Mouse (Mus musculus) midbrain, embryonic 16.5 days (tissue): Measurements from ENCODE around the gene Krt4. TPM values are rescaled to one million over a fixed set of nuclear protein-coding genes. Genes with fewer than 3 reads are reported as not detected.

Source experiments
- ATAC-seq: fragments of 200-750 bp; cut with Nextera tagmentation; 2 replicates; pipeline ENCODE4 v1.8.0; 2017; ENCODE audit warnings: moderate TSS enrichment
- H3K27ac ChIP-seq: fragments of 300-500 bp; sonication (generic); 2 replicates; pipeline ENCODE4 v1.5.1; 2014; ENCODE audit warnings: mild to moderate bottlenecking, low read length, mixed read lengths
- H3K27me3 ChIP-seq: fragments of 300-500 bp; sonication (generic); 2 replicates; pipeline ENCODE4 v1.6.1; 2014; ENCODE audit warnings: low read depth, low read length, mixed read lengths; ENCODE audit not compliant: control insufficient read depth, insufficient read depth
- H3K36me3 ChIP-seq: fragments of 300-500 bp; sonication (generic); 2 replicates; pipeline ENCODE4 v1.6.1; 2014; ENCODE audit warnings: mild to moderate bottlenecking, low read length, moderate library complexity, mixed read lengths; ENCODE audit not compliant: control insufficient read depth, insufficient read depth
- H3K4me1 ChIP-seq: fragments of 300-500 bp; sonication (generic); 2 replicates; pipeline ENCODE4 v1.6.1; 2014; ENCODE audit warnings: mild to moderate bottlenecking, low read length, mixed read lengths; ENCODE audit not compliant: control insufficient read depth, insufficient read depth
- H3K4me2 ChIP-seq: fragments of 300-500 bp; sonication (generic); 2 replicates; pipeline ENCODE4 v1.6.1; 2014; ENCODE audit warnings: mild to moderate bottlenecking, low read length, mixed read lengths
- H3K4me3 ChIP-seq: fragments of 300-500 bp; sonication (generic); 2 replicates; pipeline ENCODE4 v1.5.1; 2014; ENCODE audit warnings: low read depth, mild to moderate bottlenecking, low read length, moderate library complexity, mixed read lengths
- H3K9ac ChIP-seq: fragments of 300-500 bp; sonication (generic); 2 replicates; pipeline ENCODE4 v1.6.1; 2014; ENCODE audit warnings: low read depth, low read length, mixed read lengths
- H3K9me3 ChIP-seq: fragments of 300-500 bp; sonication (generic); replicated peaks from 2 replicates; pipeline ENCODE4 v1.6.1; 2014; ENCODE audit warnings: mild to moderate bottlenecking, low read length, mixed read lengths; ENCODE audit not compliant: control insufficient read depth, poor library complexity, severe bottlenecking
- WGBS: fragments of 180-500 bp; shearing (Covaris S2); extraction: QIAGEN DNeasy Blood & Tissue Kit; methylation state at CpG from one replicate; pipeline ENCODE4 v1.1.7; 2014; 5-methylcytosine and 5-hydroxymethylcytosine counted together
- polyA plus RNA-seq: library from polyadenylated mRNA; unstranded; fragments of >200 nt; fragmentation: Nextera tagmentation; extraction: Ambion mirVana; gene quantifications from 2 replicates; pipeline ENCODE4 v1.2.1, GENCODE M21; 2015

The Krt4 gene
- polyA plus RNA-seq, 1 experiment from 2014 or later, result not detected

DNA sequence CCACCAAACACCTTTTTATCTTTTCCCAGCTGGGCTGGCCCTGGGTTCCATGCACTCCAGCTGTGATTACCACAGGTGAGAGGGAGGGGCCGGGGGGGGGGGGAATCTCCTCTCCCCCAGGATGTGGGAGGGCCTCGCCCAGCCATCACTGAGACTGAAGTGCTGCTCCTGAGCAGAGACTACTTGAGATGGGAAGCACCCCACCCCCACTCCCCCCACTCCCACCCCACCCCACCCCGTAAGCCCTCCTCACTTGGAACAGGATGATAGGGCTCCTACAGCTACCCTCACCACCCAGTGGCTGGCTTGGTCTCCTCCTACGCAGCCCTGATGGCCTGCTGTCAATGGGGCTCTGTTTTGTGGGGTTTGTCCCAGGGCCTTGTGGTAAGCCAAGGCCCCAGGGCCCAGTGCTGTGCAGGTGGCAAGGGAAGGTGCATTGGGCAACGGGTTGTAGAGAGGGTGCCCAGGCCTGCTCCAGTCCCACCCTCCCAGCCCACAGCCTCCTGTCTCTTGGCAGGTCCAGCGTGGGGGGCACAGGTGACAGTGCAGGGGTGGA, 15.8 kb upstream of the Krt4 start, which contains the start of gene Krt79:
Krt79 (minus strand) TSS at position 51 of the 556 bp plus-strand sequence.
- H3K27ac ChIP-seq, result no peak within 1 kb of the TSS
- no peak within 1 kb of the TSS for H3K9ac ChIP-seq
- H3K4me1 ChIP-seq, result no peaks in the 10 kb centered on the region
- no peaks in the 10 kb centered on the region for H3K36me3 ChIP-seq
- no peak within 1 kb of the TSS for H3K4me3 ChIP-seq
- no peak within 1 kb of the TSS for H3K4me2 ChIP-seq
- H3K27me3 ChIP-seq, result no peaks in the 10 kb centered on the region
- no peak for ATAC-seq
- no peaks in the 10 kb centered on the region for H3K9me3 ChIP-seq
- WGBS, result 62% methylated on average over 6 of the region's 6 CpGs

DNA sequence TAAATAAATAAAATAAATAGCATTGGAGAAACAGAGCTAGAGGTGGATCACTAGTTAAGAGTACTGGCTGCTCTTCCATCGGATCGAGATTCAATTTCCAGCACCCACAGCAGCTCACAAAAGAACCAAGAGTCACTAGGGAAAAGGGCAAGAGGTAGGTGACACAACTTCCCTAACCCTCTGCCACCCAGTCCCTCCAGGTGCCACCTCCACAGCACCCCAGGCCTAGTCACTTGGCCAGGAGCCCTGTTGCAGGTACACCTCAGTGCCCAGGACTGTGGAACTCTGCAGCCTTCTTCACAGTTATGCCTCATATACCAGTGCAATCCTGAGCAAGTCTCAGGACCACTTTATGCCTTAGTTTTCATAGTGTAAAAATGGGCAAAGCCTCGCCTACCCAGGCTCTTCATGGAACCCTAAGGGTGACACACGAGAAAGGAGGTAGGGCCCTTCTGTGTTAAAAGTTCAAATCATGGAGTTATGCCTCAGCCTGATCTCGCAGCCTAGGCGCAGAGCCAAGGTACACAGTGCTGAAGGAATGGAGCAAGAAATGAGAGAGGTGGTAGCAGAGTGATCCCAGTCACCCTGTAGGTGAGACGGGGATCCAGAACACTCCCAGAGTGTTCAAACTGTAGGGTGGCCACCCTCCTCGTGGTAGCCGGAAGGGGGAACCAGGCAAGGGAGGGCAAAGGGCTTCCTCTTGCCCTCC, 14.2 kb upstream of the Krt4 start:
- no peak for ATAC-seq
- Histone ChIP-seq H3K27ac (no peak overlapping the region), H3K9me3 (no peaks in the 10 kb centered on the region), H3K4me2 (no peak overlapping the region), H3K27me3 (no peaks in the 10 kb centered on the region), H3K36me3 (no peaks in the 10 kb centered on the region), H3K4me1 (no peaks in the 10 kb centered on the region), H3K9ac (no peak overlapping the region), H3K4me3 (no peak overlapping the region)
- 84% methylated on average over 9 of the region's 9 CpGs for WGBS

DNA sequence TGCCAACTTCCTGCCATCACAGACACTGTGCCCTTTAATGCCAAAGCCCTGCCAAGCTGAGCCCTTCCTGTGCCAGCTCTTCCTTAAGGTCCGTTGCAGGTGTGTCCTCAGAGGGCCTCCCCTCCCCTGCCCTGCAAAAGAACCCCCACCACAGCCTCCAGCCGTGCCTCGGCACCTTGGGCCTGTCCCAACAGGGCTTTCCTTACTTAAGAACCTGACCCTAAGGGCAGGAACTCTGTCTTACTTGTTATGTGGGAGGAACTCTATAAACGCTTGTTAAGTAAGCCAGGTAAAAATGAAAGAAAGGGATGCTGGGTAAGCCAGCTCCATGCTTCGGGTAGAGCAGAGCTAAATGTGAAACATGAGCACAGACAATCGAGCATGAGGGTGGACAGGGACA, 8.5 kb upstream of the Krt4 start:
- H3K9ac ChIP-seq, result no peak overlapping the region

DNA sequence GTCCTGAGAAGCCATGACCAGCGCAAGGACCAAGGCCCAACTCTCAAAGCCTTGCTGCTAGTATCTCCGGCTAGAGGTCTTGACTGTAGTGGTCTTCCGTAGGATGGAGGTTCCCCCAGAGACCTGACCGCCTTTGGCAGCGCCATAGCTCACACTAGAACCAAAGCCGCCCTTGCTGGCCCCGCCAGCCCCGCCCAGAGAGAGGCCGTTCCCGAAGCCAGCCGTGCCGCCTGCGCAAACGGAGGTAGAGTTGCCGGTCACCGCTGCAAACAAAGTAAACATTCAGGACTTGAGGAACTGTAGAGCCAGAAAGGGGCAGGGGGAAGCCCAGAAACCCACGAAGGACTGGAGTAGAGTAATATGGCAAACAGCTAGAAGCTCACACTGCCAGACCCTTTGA, 5.1 kb upstream of the Krt4 start:
- H3K36me3 ChIP-seq, result no peaks in the 10 kb centered on the region
- H3K4me3 ChIP-seq, result no peak overlapping the region
- no peak for ATAC-seq
- peaks cover 3% of the 10 kb centered on the region; the same call in 1 of the 2 replicates for H3K27me3 ChIP-seq
- H3K4me1 ChIP-seq, result peaks cover 4% of the 10 kb centered on the region; the same call in 1 of the 2 replicates
- H3K27ac ChIP-seq, result no peak overlapping the region
- H3K9me3 ChIP-seq, result no peaks in the 10 kb centered on the region
- WGBS, result 8% methylated on average over 17 of the region's 17 CpGs
- no peak overlapping the region for H3K9ac ChIP-seq
- H3K4me2 ChIP-seq, result peak overlapping the region; percentile 41

More for the DNA sequence above, 8.5 kb upstream of the Krt4 start:
- WGBS, result 87% methylated on average over 6 of the region's 6 CpGs
- H3K36me3 ChIP-seq, result no peaks in the 10 kb centered on the region
- no peaks in the 10 kb centered on the region for H3K9me3 ChIP-seq
- H3K4me2 ChIP-seq, result no peak overlapping the region
- H3K27ac ChIP-seq, result no peak overlapping the region
- H3K4me3 ChIP-seq, result no peak overlapping the region
- peaks cover 4% of the 10 kb centered on the region; the same call in 1 of the 2 replicates for H3K4me1 ChIP-seq
- peaks cover 3% of the 10 kb centered on the region; the same call in 1 of the 2 replicates for H3K27me3 ChIP-seq
- no peak for ATAC-seq

DNA sequence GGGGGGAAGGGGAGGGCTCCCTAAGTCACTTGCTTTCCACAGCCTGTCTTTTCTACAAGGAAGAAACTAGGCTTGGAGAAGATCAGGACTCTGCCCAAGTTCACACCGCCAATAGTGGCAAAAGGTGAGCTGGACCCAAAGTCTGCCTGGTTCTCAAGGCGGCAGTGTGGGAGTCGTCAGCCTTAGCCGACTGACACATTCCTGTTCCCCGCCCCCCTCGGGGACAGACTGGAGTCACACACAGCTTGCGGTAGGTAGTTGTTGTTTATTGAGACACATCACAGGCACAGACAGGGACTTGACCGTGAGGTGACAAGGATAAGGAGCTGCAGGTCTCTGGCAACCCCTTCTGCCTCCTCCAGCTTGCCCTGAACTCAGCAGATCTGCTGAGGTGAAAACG, 4.6 kb upstream of the Krt4 start:
- no peaks in the 10 kb centered on the region for H3K9me3 ChIP-seq
- 26% methylated on average over 9 of the region's 9 CpGs for WGBS

DNA sequence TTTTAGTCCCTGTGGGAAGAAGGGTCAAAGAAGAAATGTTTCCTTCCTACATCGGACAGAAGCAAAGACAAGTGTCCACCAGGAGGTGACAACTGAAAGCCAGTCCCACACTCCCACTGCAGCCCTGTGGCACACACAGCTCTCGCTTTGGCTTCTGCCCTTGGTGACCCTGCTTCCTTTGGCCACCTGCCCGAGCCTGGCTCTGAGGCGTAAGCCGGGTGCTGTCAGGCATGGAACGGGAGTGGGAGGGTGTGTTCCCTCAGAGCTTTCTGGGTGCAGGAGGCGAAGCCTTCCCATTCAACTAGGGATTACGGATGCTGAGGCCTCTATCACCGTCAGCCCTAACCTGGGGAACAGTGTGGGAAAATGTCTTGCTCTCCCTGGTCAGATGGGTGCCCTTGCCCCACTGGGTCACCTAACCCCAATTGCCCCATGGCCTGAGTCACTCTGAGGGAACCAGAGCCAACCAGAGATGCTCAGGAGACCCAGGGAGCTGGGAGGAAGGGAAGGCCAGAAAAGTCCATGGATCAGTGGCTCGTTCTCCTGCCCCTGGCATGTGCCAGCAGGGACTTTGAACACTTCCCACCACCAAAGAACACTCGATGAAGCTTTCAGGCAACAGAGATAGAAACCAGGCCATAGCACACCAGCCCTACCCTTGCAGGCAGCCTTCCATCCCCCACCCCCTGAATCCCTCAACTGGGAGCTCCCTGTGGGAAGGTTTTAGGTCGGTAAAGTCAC, 3.0 kb upstream of the Krt4 start:
- Histone ChIP-seq H3K27ac (no peak overlapping the region), H3K36me3 (no peaks in the 10 kb centered on the region), H3K9ac (no peak overlapping the region), H3K4me2 (no peak overlapping the region), H3K4me3 (no peak overlapping the region), H3K27me3 (peaks cover 3% of the 10 kb centered on the region; the same call in 1 of the 2 replicates), H3K4me1 (peaks cover 4% of the 10 kb centered on the region; the same call in 1 of the 2 replicates), H3K9me3 (no peaks in the 10 kb centered on the region)
- WGBS, result 55% methylated on average over 12 of the region's 12 CpGs
- ATAC-seq, result no peak

More for the DNA sequence above, 4.6 kb upstream of the Krt4 start:
- no peak overlapping the region for H3K4me3 ChIP-seq
- no peaks in the 10 kb centered on the region for H3K36me3 ChIP-seq
- peaks cover 4% of the 10 kb centered on the region; the same call in 1 of the 2 replicates for H3K4me1 ChIP-seq
- H3K27ac ChIP-seq, result no peak overlapping the region
- no peak overlapping the region for H3K9ac ChIP-seq
- H3K27me3 ChIP-seq, result peaks cover 3% of the 10 kb centered on the region; the same call in 1 of the 2 replicates
- no peak overlapping the region for H3K4me2 ChIP-seq
- ATAC-seq, result no peak

DNA sequence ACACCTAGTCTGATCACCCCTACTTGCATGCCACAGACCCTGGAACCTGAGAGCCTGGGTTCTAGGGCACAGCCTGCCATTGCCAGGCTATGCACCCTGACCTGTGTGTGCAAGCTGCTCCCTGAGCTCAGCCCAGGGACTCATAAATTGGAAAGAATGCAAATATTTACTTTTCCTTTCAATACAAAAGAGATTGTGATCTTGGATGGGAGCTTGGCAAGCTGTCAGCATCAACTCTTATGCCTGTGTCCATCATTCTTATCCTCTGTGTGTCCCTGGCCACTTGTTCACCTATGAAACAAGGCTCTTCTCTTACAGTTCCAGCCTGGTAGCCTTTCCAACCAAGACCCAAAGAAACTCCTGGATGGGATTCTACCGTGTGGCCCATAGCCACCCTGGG, 506 bp upstream of the Krt4 start:
- no peak overlapping the region for H3K4me2 ChIP-seq
- H3K4me1 ChIP-seq, result peaks cover 4% of the 10 kb centered on the region; the same call in 1 of the 2 replicates
- H3K27ac ChIP-seq, result no peak overlapping the region
- ATAC-seq, result no peak
- H3K9me3 ChIP-seq, result no peaks in the 10 kb centered on the region
- H3K27me3 ChIP-seq, result no peaks in the 10 kb centered on the region
- WGBS, result 76% methylated on average over 1 of the region's 1 CpGs
- H3K4me3 ChIP-seq, result no peak overlapping the region
- no peaks in the 10 kb centered on the region for H3K36me3 ChIP-seq
- no peak overlapping the region for H3K9ac ChIP-seq

DNA sequence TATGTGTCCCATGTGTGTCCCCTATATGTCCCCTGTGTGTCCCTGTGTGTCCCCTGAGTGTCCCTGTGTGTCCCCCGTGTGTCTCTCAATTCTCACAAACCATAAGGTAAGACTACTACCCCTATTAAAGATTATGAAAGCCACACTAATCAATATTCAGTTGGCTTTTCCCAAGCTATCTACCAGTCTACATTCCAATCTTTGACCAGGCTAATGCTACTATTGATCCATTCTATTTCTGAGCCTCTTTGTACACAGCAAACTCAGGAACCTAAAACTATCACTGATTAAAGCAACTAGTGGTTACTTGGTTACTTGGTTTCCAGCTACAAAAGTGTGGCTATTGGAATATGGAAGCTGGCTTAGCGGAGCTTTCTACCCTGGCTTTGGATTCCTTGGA, 2.2 kb downstream of the Krt4 start:
- Histone ChIP-seq H3K27ac (no peak overlapping the region), H3K4me1 (no peaks in the 10 kb centered on the region), H3K4me2 (no peak overlapping the region), H3K9me3 (no peaks in the 10 kb centered on the region), H3K9ac (no peak overlapping the region), H3K4me3 (no peak overlapping the region), H3K36me3 (no peaks in the 10 kb centered on the region), H3K27me3 (no peaks in the 10 kb centered on the region)
- ATAC-seq, result no peak
- WGBS, result 94% methylated on average over 2 of the region's 2 CpGs

DNA sequence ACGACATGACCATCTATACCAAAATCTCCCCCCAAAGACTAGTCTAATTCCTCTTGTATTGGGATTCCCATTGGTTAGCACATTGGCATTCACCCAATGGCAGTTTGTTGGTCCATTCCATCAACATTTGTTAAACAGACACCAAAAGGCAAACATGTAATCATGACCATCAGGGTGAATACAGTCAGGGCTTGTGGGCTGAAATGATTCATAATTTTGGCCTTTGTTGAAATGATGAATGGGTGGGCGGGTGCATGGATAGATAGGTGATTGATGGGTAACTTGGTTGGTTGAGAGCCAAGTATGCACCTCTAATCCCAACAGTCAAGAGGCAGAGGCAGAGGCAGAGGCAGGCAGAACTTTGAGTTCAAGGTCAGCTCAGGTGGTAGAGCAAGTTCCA, 8.5 kb downstream of the Krt4 start:
- H3K4me1 ChIP-seq, result no peaks in the 10 kb centered on the region
- WGBS, result 71% methylated on average over 2 of the region's 2 CpGs

More for the DNA sequence above, 8.5 kb downstream of the Krt4 start:
- no peak for ATAC-seq
- Histone ChIP-seq H3K27ac (no peak overlapping the region), H3K9ac (no peak overlapping the region), H3K4me2 (no peak overlapping the region), H3K27me3 (no peaks in the 10 kb centered on the region), H3K4me3 (no peak overlapping the region), H3K9me3 (no peaks in the 10 kb centered on the region), H3K36me3 (no peaks in the 10 kb centered on the region)
